Mouse (Mus musculus) lung, postnatal 0 days (tissue): ENCODE results near the gene Ola1. TPM values are rescaled to one million over a fixed set of nuclear protein-coding genes. Genes with fewer than 3 reads are reported as not detected.

Experiments used
- ATAC-seq: fragments of 200-750 bp; cut with Nextera tagmentation; 2 replicates; pipeline ENCODE4 v1.8.0; 2017; ENCODE audit warnings: moderate library complexity
- DNase-seq: peaks from one replicate; pipeline ENCODE4 v3.0.0-alpha.2; 2016; ENCODE audit warnings: low spot score
- H3K27ac ChIP-seq: fragments of 300-500 bp; sonication (generic); 2 replicates; pipeline ENCODE4 v1.5.1; 2014; ENCODE audit warnings: antibody characterized with exemption, mild to moderate bottlenecking, low read length, mixed read lengths
- H3K27me3 ChIP-seq: fragments of 300-500 bp; sonication (generic); replicated peaks from 2 replicates; pipeline ENCODE4 v1.6.1; 2014; ENCODE audit warnings: low read length, mixed read lengths; ENCODE audit not compliant: insufficient read depth
- H3K36me3 ChIP-seq: fragments of 300-500 bp; sonication (generic); 2 replicates; pipeline ENCODE4 v1.6.1; 2014; ENCODE audit warnings: low read length, mixed read lengths; ENCODE audit not compliant: insufficient read depth
- H3K4me1 ChIP-seq: fragments of 300-500 bp; sonication (generic); 2 replicates; pipeline ENCODE4 v1.6.1; 2014; ENCODE audit warnings: antibody characterized with exemption, low read depth, low read length, mixed read lengths; ENCODE audit not compliant: insufficient read depth
- H3K4me2 ChIP-seq: fragments of 300-500 bp; sonication (generic); replicated peaks from 2 replicates; pipeline ENCODE4 v1.6.1; 2014; ENCODE audit warnings: low read depth, mild to moderate bottlenecking, low read length, moderate library complexity, mixed read lengths
- H3K4me3 ChIP-seq: fragments of 300-500 bp; sonication (generic); 2 replicates; pipeline ENCODE4 v1.5.1; 2014; ENCODE audit warnings: low read depth, low read length
- H3K9ac ChIP-seq: fragments of 300-500 bp; sonication (generic); replicated peaks from 2 replicates; pipeline ENCODE4 v1.6.1; 2014; ENCODE audit warnings: low read depth, mild to moderate bottlenecking
- H3K9me3 ChIP-seq: fragments of 300-500 bp; sonication (generic); 2 replicates; pipeline ENCODE4 v1.6.1; 2016; ENCODE audit warnings: low read length, mixed read lengths
- CTCF ChIP-seq: IDR thresholded peaks from 2 replicates; pipeline ENCODE4 v1.5.1; 2016; ENCODE audit warnings: antibody characterized with exemption, mild to moderate bottlenecking
- EP300 ChIP-seq: IDR thresholded peaks from 2 replicates; pipeline ENCODE4 v1.6.1; 2016; ENCODE audit warnings: antibody characterized with exemption, mild to moderate bottlenecking, control low read depth
- WGBS: fragments of 180-500 bp; shearing (Covaris S2); extraction: QIAGEN DNeasy Blood & Tissue Kit; methylation state at CpG from one replicate; pipeline ENCODE4 v1.1.7; 2014; 5-methylcytosine and 5-hydroxymethylcytosine counted together
- polyA plus RNA-seq: library from polyadenylated mRNA; unstranded; fragments of >200 nt; fragmentation: Nextera tagmentation; extraction: Ambion mirVana; gene quantifications from 2 replicates; pipeline ENCODE4 v1.2.1, GENCODE M21; 2015

The Ola1 gene
- polyA plus RNA-seq, 1 experiment from 2014 or later, result 30.6 TPM

GRCm38 (mm10) chr2:73080084-73080483 is 138.6 kb downstream of the Ola1 start:
- DNase-seq (peak; percentile 19), ATAC-seq (no peak)
- no peak overlapping the region for H3K4me3 ChIP-seq
- H3K4me1 ChIP-seq, result no peaks in the 10 kb centered on the region
- no peaks in the 10 kb centered on the region for H3K9me3 ChIP-seq
- no CpG with 5 or more reads among the region's 2 CpGs for WGBS
- no peak overlapping the region for H3K4me2 ChIP-seq
- H3K27ac ChIP-seq, result no peak overlapping the region
- H3K36me3 ChIP-seq, result no peaks in the 10 kb centered on the region
- H3K9ac ChIP-seq, result no peak overlapping the region
- no peak for TF ChIP-seq EP300
- peak; percentile 60 for TF ChIP-seq CTCF
- H3K27me3 ChIP-seq, result no peaks in the 10 kb centered on the region

- ATAC-seq, result no peak
- 64% methylated on average over 15 of the region's 15 CpGs for WGBS
- DNase-seq, result no peak
- no peak overlapping the region for H3K9ac ChIP-seq
- no peaks in the 10 kb centered on the region for H3K9me3 ChIP-seq
- H3K27me3 ChIP-seq, result no peaks in the 10 kb centered on the region
- H3K27ac ChIP-seq, result no peak overlapping the region
- no peaks in the 10 kb centered on the region for H3K36me3 ChIP-seq
- H3K4me3 ChIP-seq, result no peak overlapping the region
- no peak overlapping the region for H3K4me2 ChIP-seq
- no peak for TF ChIP-seq CTCF
- no peak for TF ChIP-seq EP300
- no peaks in the 10 kb centered on the region for H3K4me1 ChIP-seq
Observed at GRCm38 (mm10) chr2:73079311-73079710, 139.4 kb downstream of the Ola1 start.

- no peak for ATAC-seq
- WGBS, result 88% methylated on average over 11 of the region's 11 CpGs
- H3K27ac ChIP-seq, result no peak overlapping the region
- no peak overlapping the region for H3K4me2 ChIP-seq
- no peak for DNase-seq
- no peaks in the 10 kb centered on the region for H3K27me3 ChIP-seq
- no peaks in the 10 kb centered on the region for H3K4me1 ChIP-seq
- H3K9me3 ChIP-seq, result no peaks in the 10 kb centered on the region
- no peaks in the 10 kb centered on the region for H3K36me3 ChIP-seq
- H3K9ac ChIP-seq, result no peak overlapping the region
- no peak for TF ChIP-seq CTCF
- TF ChIP-seq EP300, result no peak
- H3K4me3 ChIP-seq, result no peak overlapping the region
Observed at GRCm38 (mm10) chr2:73073811-73074472, 144.8 kb downstream of the Ola1 start.

GRCm38 (mm10) chr2:73071201-73071600 is 147.5 kb downstream of the Ola1 start:
- DNase-seq (no peak), ATAC-seq (no peak)
- no peak overlapping the region for H3K9ac ChIP-seq
- 69% methylated on average over 2 of the region's 2 CpGs for WGBS
- H3K9me3 ChIP-seq, result no peaks in the 10 kb centered on the region
- TF ChIP-seq CTCF (no peak), EP300 (no peak)
- no peak overlapping the region for H3K4me2 ChIP-seq
- H3K27me3 ChIP-seq, result no peaks in the 10 kb centered on the region
- H3K27ac ChIP-seq, result no peak overlapping the region
- H3K4me1 ChIP-seq, result no peaks in the 10 kb centered on the region
- no peaks in the 10 kb centered on the region for H3K36me3 ChIP-seq
- H3K4me3 ChIP-seq, result no peak overlapping the region

GRCm38 (mm10) chr2:73070449-73071076 is 148.2 kb downstream of the Ola1 start:
- H3K4me3 ChIP-seq, result no peak overlapping the region
- 68% methylated on average over 10 of the region's 10 CpGs for WGBS

DNA sequence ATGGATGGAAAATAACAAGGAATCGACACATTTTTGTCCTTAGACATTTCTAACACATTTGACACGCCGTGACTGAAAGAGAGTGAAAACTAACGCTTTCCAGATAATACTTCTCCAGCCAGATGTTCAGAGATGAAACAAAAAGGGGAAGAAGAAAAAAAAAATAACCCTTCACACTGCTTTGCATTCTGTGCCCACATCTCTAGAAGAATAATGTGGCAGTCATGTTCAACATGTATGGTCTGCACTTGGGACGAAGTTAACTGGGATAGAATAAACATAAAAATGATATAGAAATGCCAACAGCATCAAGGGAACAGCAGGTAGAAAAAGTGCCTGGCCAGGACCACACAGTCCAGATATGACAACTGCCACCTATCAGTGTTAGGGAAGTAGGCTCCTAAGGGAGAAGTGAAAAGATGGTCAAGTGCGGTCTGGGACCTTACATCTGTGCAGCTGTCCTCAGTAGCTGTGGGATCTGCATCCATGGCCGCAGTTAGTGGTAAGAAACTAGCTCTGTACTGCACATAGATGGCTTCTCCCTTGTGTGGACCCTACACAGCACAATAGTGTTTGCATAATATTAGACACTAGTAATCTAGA is 149.4 kb downstream of the Ola1 start:
- H3K9me3 ChIP-seq, result no peaks in the 10 kb centered on the region
- no peak overlapping the region for H3K27ac ChIP-seq
- H3K27me3 ChIP-seq, result no peaks in the 10 kb centered on the region
- H3K4me2 ChIP-seq, result no peak overlapping the region
- H3K4me1 ChIP-seq, result no peaks in the 10 kb centered on the region
- 83% methylated on average over 7 of the region's 7 CpGs for WGBS
- no peaks in the 10 kb centered on the region for H3K36me3 ChIP-seq
- no peak for ATAC-seq
- H3K4me3 ChIP-seq, result no peak overlapping the region
- no peak overlapping the region for H3K9ac ChIP-seq
- no peak for DNase-seq
- TF ChIP-seq CTCF (no peak), EP300 (no peak)

More at GRCm38 (mm10) chr2:73070449-73071076, 148.2 kb downstream of the Ola1 start:
- Histone ChIP-seq H3K27me3 (no peaks in the 10 kb centered on the region), H3K36me3 (no peaks in the 10 kb centered on the region), H3K9ac (no peak overlapping the region), H3K9me3 (no peaks in the 10 kb centered on the region), H3K4me2 (no peak overlapping the region), H3K4me1 (no peaks in the 10 kb centered on the region), H3K27ac (no peak overlapping the region)
- DNase-seq (no peak), ATAC-seq (no peak)
- TF ChIP-seq CTCF, result no peak
- no peak for TF ChIP-seq EP300
